Mouse (Mus musculus) c-Kit-positive CD71-positive TER-119-positive erythroid progenitor cells, embryonic 14.5 days (primary cell): ENCODE data around the gene 2900011O08Rik.

Source experiments
- DNase-seq: peaks from one replicate; pipeline ENCODE4 v3.0.0-alpha.2; 2013; ENCODE audit warnings: low spot score

2900011O08Rik gene

DNA sequence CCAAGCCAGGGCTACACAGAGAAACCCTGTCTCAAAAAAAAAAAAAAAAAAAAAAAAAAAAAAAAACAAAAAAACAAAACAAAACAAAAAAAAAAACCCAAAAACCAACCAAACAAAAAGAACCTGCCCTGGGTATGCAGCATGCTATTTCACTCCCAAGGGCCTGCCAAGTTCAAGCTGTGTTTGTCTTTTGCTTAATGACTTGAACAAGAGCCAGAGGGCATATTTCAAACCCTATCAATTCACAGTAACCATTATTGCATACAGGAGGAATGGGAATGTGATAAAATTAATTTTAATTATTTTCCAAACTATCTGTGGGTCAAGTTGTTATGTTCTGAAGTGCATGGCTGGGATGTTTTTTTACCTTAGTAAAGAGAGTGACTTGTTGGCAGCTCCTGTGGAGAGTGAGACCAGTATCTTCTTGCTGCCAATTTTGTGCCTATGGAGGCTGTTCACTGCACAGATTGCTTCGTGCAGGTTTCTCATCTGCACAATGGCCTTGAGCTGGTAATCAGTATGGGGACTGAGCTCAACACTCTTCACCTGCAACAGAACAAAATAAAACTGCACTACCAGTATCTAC is 151.7 kb downstream of the 2900011O08Rik start:
- no peak for DNase-seq

DNA sequence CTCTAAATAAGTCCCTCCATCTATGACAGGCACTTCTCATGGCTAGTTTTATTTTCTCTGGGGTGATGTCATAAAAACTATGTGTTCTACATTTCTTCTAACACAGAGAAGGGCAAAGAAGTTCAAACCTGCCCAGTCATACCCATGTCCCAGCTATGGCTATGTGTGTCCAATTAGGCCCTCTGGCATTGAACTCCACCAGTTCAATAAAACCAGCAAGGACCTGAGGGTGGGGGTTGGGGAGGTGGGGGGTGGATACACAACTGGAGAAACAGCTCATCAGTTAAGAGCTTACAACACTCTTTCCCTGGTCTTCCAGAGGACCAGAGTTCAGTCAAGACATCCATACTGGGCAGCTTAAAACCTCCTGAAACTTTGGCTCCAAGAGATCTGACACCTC is 152.7 kb downstream of the 2900011O08Rik start:
- no peak for DNase-seq

DNA sequence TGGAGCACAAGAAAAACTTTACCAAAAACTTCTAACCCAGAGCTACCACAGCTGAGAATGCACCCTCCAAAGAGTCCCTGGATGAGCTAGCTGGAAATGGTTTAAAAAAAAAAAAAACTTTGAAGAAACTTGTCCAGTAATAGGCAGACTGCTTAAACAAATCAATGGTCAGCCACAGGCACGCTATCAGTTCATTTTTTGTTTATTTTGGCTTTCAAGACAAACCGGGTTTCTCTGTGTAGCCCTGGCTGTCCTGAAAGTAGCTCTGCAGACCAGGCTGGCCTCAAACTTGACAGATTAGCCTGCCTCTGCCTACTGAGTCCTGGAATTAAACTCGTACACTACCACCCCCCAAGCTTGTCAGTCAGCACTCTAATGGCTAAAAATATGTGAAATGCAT is 156.9 kb downstream of the 2900011O08Rik start:
- DNase-seq, result no peak

DNA sequence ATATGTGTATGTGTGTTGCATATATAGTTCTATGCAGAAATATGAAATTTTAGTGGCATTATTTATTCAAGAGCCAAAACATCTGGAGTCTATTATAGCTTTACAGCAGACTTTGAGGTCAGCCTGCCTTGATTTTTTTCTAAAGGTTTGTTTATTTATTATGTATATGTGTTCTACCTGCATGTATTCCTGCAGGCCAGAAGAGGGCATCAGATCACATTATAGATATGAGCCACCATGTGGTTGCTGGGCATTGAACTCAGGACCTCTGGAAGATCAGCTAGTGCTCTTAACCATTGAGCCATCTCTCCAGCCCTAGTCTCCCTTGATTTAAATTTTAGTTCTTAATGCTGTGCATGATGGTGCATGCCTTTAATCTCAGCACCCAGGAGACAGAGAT is 161.3 kb downstream of the 2900011O08Rik start:
- no peak for DNase-seq
